Mouse (Mus musculus) neural tube, embryonic 15.5 days (tissue): ENCODE measurements around the gene Myh1. TPM values are rescaled to one million over a fixed set of nuclear protein-coding genes. Genes with fewer than 3 reads are reported as not detected.

Experiments used
- ATAC-seq: fragments of 200-750 bp; cut with Nextera tagmentation; 2 replicates; pipeline ENCODE4 v1.8.0; 2017; ENCODE audit warnings: mild to moderate bottlenecking, moderate TSS enrichment, moderate library complexity; ENCODE audit not compliant: low FRiP score
- H3K27ac ChIP-seq: fragments of 300-500 bp; sonication (generic); replicated peaks from 2 replicates; pipeline ENCODE4 v1.5.1; 2015; ENCODE audit warnings: mild to moderate bottlenecking, inconsistent platforms
- H3K27me3 ChIP-seq: fragments of 300-500 bp; sonication (generic); replicated peaks from 2 replicates; pipeline ENCODE4 v1.6.1; 2015; ENCODE audit warnings: inconsistent platforms
- H3K36me3 ChIP-seq: fragments of 300-500 bp; sonication (generic); 2 replicates; pipeline ENCODE4 v1.6.1; 2015; ENCODE audit warnings: inconsistent platforms
- H3K4me1 ChIP-seq: fragments of 300-500 bp; sonication (generic); 2 replicates; pipeline ENCODE4 v1.6.1; 2015; ENCODE audit warnings: inconsistent platforms
- H3K4me2 ChIP-seq: fragments of 300-500 bp; sonication (generic); 2 replicates; pipeline ENCODE4 v1.6.1; 2015; ENCODE audit warnings: inconsistent platforms, mild to moderate bottlenecking, moderate library complexity
- H3K4me3 ChIP-seq: fragments of 300-500 bp; sonication (generic); replicated peaks from 2 replicates; pipeline ENCODE4 v1.5.1; 2015; ENCODE audit warnings: mild to moderate bottlenecking, inconsistent platforms
- H3K9ac ChIP-seq: fragments of 300-500 bp; sonication (generic); replicated peaks from 2 replicates; pipeline ENCODE4 v1.6.1; 2015; ENCODE audit warnings: mild to moderate bottlenecking, inconsistent platforms
- H3K9me3 ChIP-seq: fragments of 300-500 bp; sonication (generic); replicated peaks from 2 replicates; pipeline ENCODE4 v1.6.1; 2016; ENCODE audit warnings: inconsistent platforms
- WGBS: fragments of 180-500 bp; shearing (Covaris S2); methylation state at CpG from one replicate; pipeline ENCODE4 v1.1.7; 2015; ENCODE audit warnings: mixed read lengths; 5-methylcytosine and 5-hydroxymethylcytosine counted together
- polyA plus RNA-seq: library from polyadenylated mRNA; unstranded; fragments of >200 nt; fragmentation: Nextera tagmentation; extraction: Ambion mirVana; gene quantifications from 2 replicates; pipeline ENCODE4 v1.2.1, GENCODE M21; 2015

The Myh1 gene
- polyA plus RNA-seq, 1 experiment from 2014 or later, result 0.10 TPM

GRCm38 (mm10) chr11:67236799-67237198 lies 36.9 kb downstream of the Myh1 start:
- 91% methylated on average over 9 of the region's 9 CpGs for WGBS
- H3K9ac ChIP-seq, result no peak overlapping the region
- H3K27me3 ChIP-seq, result no peaks in the 10 kb centered on the region
- ATAC-seq, result no peak
- no peak overlapping the region for H3K27ac ChIP-seq
- no peaks in the 10 kb centered on the region for H3K9me3 ChIP-seq
- H3K4me2 ChIP-seq, result no peak overlapping the region
- peaks cover 5% of the 10 kb centered on the region; the same call in 1 of the 2 replicates for H3K4me1 ChIP-seq
- H3K4me3 ChIP-seq, result no peak overlapping the region
- no peaks in the 10 kb centered on the region for H3K36me3 ChIP-seq

GRCm38 (mm10) chr11:67237481-67238079 lies 37.7 kb downstream of the Myh1 start, which contains the start of gene Myh4:
Gene Myh4, plus strand, starts transcription at chr11:67238029.
- Histone ChIP-seq H3K27me3 (no peaks in the 10 kb centered on the region), H3K27ac (no peak within 1 kb of the TSS), H3K36me3 (no peaks in the 10 kb centered on the region), H3K4me1 (peaks cover 5% of the 10 kb centered on the region; the same call in 1 of the 2 replicates), H3K4me3 (no peak within 1 kb of the TSS), H3K9ac (no peak within 1 kb of the TSS), H3K9me3 (no peaks in the 10 kb centered on the region), H3K4me2 (no peak within 1 kb of the TSS)
- no peak for ATAC-seq
- WGBS, result 65% methylated on average over 5 of the region's 5 CpGs

- H3K27ac ChIP-seq, result no peak overlapping the region
- H3K36me3 ChIP-seq, result no peaks in the 10 kb centered on the region
- whole genome bisulfite sequencing, result 78% methylated on average over 6 of the region's 6 CpGs
- peaks cover 5% of the 10 kb centered on the region; the same call in 1 of the 2 replicates for H3K4me1 ChIP-seq
- H3K27me3 ChIP-seq, result no peaks in the 10 kb centered on the region
- ATAC-seq, result no peak
- H3K4me3 ChIP-seq, result no peak overlapping the region
- H3K4me2 ChIP-seq, result no peak overlapping the region
- H3K9ac ChIP-seq, result no peak overlapping the region
- no peaks in the 10 kb centered on the region for H3K9me3 ChIP-seq
Measured at GRCm38 (mm10) chr11:67241051-67241450, 41.2 kb downstream of the Myh1 start.

- Histone ChIP-seq H3K27me3 (no peaks in the 10 kb centered on the region), H3K4me3 (no peak overlapping the region), H3K27ac (no peak overlapping the region), H3K9me3 (no peaks in the 10 kb centered on the region), H3K4me1 (no peaks in the 10 kb centered on the region), H3K9ac (no peak overlapping the region), H3K36me3 (no peaks in the 10 kb centered on the region), H3K4me2 (no peak overlapping the region)
- no peak for ATAC-seq
- 92% methylated on average over 4 of the region's 4 CpGs for WGBS
Measured at GRCm38 (mm10) chr11:67253691-67254090, 53.8 kb downstream of the Myh1 start.

GRCm38 (mm10) chr11:67257048-67257447 lies 57.2 kb downstream of the Myh1 start:
- WGBS, result 89% methylated on average over 7 of the region's 7 CpGs
- Histone ChIP-seq H3K27ac (no peak overlapping the region), H3K4me2 (no peak overlapping the region), H3K27me3 (no peaks in the 10 kb centered on the region), H3K9ac (no peak overlapping the region), H3K36me3 (no peaks in the 10 kb centered on the region), H3K4me3 (no peak overlapping the region), H3K9me3 (no peaks in the 10 kb centered on the region), H3K4me1 (no peaks in the 10 kb centered on the region)
- no peak for ATAC-seq

GRCm38 (mm10) chr11:67260956-67261355 lies 61.1 kb downstream of the Myh1 start:
- Histone ChIP-seq H3K9ac (no peak overlapping the region), H3K27me3 (no peaks in the 10 kb centered on the region), H3K9me3 (no peaks in the 10 kb centered on the region), H3K36me3 (no peaks in the 10 kb centered on the region), H3K27ac (no peak overlapping the region), H3K4me2 (no peak overlapping the region), H3K4me3 (no peak overlapping the region), H3K4me1 (no peaks in the 10 kb centered on the region)
- WGBS, result 87% methylated on average over 6 of the region's 6 CpGs
- ATAC-seq, result no peak

Other genes with a start within 250 kb of the Myh1 start
- gene Tmem238l, start 243.4 kb upstream of the Myh1 start, polyA plus RNA-seq, result not detected in 2 replicates
- gene Tmem220, start 174.9 kb upstream of the Myh1 start, polyA plus RNA-seq, result 0.51 and 0.59 TPM in 2 replicates
- 31.5 and 31.7 TPM in 2 replicates for gene Adprm, start 147.5 kb upstream of the Myh1 start, polyA plus RNA-seq
- 12.3 and 12.7 TPM in 2 replicates for gene Sco1, start 147.4 kb upstream of the Myh1 start, polyA plus RNA-seq
- gene Myh3, start 121.8 kb upstream of the Myh1 start, polyA plus RNA-seq, result 8.3 and 13.4 TPM in 2 replicates
- 0.20 and 0.22 TPM in 2 replicates for gene Myh2, start 29.0 kb upstream of the Myh1 start, polyA plus RNA-seq
- gene Myh4, start 38.0 kb downstream of the Myh1 start, polyA plus RNA-seq, result not detected in 2 replicates
- gene Myh8, start 77.1 kb downstream of the Myh1 start, polyA plus RNA-seq, result 3.1 and 6.1 TPM in 2 replicates
- gene Myh13, start 121.6 kb downstream of the Myh1 start, polyA plus RNA-seq, result 0.08 and 0.22 TPM in 2 replicates